Mouse (Mus musculus) frontal cortex, postnatal 25 days (tissue): Measurements from ENCODE around the gene Pabpn1l.
"Not testable (repeated sequence)": the region's sequence is repeated elsewhere in the genome, so short reads cannot be mapped to it uniquely, and the experiment has no call there.

Experiments used
- DNase-seq, 2 experiments: peaks; one replicate each; pipeline ENCODE4 v3.0.0; 2022; ENCODE audit warnings: low spot score in 2 of 2

Pabpn1l gene

GRCm38 (mm10) chr8:122575735-122576647, 46.5 kb downstream of the Pabpn1l start:
- no peak for DNase-seq

DNA sequence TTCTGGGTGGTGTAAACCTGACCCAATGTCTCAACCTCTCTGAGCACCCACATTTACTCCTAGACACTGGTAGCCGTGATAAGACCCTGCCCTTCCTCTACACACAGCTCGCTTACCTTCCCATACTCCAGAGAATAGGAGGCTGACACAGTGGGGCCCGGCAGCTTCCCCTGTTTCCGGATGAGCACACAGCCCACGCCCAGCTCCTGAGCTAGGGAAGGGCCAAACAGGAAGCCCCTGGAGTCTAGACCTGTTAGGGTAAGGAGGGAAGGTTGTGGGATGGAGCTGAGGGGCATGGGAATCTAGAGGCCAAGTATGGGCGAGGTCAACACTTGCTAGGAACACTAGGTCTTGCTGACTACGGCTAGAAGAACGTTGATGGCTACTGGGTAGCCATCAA, 47.3 kb downstream of the Pabpn1l start:
- no peak for DNase-seq

- DNase-seq = no peak
These were observed 47.8 kb downstream of the Pabpn1l start for GRCm38 (mm10) chr8:122574667-122575251.

DNA sequence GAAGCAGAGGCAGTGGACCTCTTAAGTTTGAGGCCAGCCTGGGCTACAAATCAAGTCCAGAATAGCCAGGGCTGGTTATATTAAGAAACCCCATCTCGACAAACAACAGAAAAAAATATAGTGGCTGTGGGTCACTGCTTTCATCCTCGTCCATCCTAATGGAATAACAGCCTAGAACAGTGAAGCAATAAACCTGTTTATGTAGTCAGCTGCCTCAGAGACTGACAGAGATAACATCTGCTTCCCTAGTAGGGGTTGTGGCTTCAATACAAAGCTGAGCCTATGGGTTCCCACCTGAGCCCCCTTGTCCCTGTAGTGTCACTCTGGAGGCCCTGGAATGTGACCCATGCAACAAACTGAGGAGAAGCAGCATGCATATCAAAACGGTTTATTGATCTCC, 48.3 kb downstream of the Pabpn1l start:
- DNase-seq = no peak

DNA sequence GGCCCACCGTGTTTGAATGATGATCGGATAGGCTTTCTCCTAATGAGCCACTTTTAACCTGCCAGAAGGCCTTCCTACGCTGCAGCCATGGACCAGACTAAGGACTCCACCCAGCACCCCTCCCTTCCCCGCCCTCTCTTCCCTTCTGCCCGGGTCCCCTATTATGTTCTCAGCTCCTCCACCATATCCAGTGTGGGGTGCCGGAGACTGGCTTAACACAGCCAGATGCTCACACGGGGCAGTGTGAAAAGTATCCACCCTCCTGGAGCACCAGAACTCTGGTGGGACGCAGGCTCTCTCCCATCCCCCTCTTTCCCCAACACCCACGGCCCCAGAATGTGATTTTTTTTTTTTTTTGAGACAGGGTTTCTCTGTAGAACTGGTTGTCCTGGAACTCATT, 49.0 kb downstream of the Pabpn1l start:
- no peak for DNase-seq

GRCm38 (mm10) chr8:122573176-122573575, 49.4 kb downstream of the Pabpn1l start:
- DNase-seq = not testable (repeated sequence)

DNA sequence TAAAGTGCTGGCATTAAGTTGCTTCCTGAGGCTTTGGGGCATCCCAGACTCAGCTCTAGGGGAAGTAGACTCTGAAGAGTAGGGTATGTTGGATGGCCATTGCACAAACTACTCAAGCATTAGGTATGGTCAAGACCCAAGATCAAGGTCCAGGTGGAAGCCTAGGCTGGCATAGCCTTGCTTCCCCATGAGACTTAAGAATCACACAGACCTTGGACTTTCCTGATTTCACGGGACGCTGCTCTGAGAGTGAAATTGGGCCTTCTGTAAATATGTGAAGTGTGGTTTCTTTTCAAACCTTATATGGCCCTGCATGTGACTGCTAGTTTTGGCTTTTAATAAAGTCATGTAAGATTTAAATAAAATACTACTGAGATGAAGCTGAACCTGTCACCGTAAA, 49.8 kb downstream of the Pabpn1l start:
- DNase-seq = no peak

GRCm38 (mm10) chr8:122571750-122572267, 50.7 kb downstream of the Pabpn1l start:
- no peak for DNase-seq

DNA sequence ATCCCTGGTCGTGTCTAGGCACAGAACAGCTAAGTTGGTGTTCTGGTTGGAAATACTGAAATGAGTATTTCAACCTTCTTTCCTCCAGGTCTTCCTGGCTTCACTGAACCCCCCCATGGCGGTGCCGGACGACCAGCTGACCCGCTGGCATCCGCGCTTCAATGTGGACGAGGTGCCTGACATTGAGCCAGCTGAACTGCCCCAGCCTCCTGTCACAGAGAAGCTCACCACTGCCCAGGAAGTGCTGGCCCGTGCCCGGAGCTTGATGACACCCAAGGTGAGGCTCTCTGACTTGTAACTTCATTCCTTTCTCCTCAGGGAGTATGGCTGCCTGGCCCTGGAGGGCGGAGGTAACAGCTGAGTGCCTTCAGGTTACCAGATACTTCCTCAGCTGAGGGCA, 51.4 kb downstream of the Pabpn1l start:
- no peak for DNase-seq

DNA sequence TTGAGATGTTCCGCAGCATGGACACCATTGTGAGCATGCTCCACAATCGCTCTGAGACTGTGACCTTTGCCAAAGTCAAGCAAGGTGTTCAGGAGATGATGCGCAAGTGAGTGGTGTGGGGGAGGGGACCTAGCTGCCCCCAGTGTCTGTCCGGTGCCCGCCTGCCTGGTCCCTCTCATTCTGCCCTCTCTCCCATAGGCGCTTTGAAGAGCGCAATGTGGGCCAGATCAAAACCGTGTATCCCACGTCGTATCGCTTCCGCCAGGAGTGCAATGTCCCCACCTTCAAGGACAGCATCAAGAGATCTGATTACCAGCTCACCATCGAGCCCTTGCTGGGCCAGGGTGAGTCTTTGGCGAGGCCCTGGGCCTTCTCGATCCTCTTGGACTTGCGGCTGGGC, 52.5 kb downstream of the Pabpn1l start:
- DNase-seq = no peak
